Mouse (Mus musculus): ENCODE measurements around the gene Opcml.

GRCm38 (mm10) chr9:28932069-28932468 lies 1141.5 kb downstream of the Opcml start:
- TF ChIP-seq CTCF (IDR thresholded peaks at IDR 0.05; ENCODE audit: low read depth) (no peak), EP300 (IDR thresholded peaks at IDR 0.05; ENCODE audit: low read depth) (no peak)
